Mouse (Mus musculus) heart, adult 18-20 months (tissue): ENCODE measurements around the gene Snapc5. TPM values are rescaled to one million over a fixed set of nuclear protein-coding genes. Genes with fewer than 3 reads are reported as not detected.

Experiments
- microRNA-seq, 2 experiments: library from miRNA; unstranded; fragments of <30 nt; microRNA quantifications; one replicate each; pipeline ENCODE4 v1.2.0; 2022
- total RNA-seq, 2 experiments: library from RNA; stranded (reverse); gene quantifications; 2 replicates each; pipeline ENCODE4 v1.2.3; 2021

Snapc5 gene
- total RNA-seq, 2 experiments from 2014 or later, result 20.2 to 23.9 TPM

Small RNA genes lying within 50 kb of the gene (microRNA-seq; reads per million reads assigned to microRNA genes)
- gene Gm24106, result 0 reads per million in 2 experiments

Other genes starting within 250 kb of the Snapc5 start
- 10 to 100 TPM in 1 of 2 experiments, 1 to 10 TPM in 1; 9.0 to 11.3 TPM for gene Smad6, start 157.2 kb upstream of the Snapc5 start, total RNA-seq
- gene Lctl, start 62.1 kb upstream of the Snapc5 start, total RNA-seq, result not detected
- under 1 TPM; 0.64 to 0.99 TPM for gene Zwilch, start 6.2 kb upstream of the Snapc5 start, total RNA-seq
- gene Rpl4, start 5.9 kb upstream of the Snapc5 start, total RNA-seq, result 100 to 1,000 TPM; 464 to 493 TPM
- 1 to 10 TPM; 3.0 to 3.5 TPM for gene Uchl4, start 55.9 kb downstream of the Snapc5 start, total RNA-seq
- gene Map2k1, start 74.4 kb downstream of the Snapc5 start, total RNA-seq, result 10 to 100 TPM; 50.1 to 51.8 TPM
- gene Tipin, start 102.3 kb downstream of the Snapc5 start, total RNA-seq, result 10 to 100 TPM in 1 of 2 experiments, 1 to 10 TPM in 1; 9.6 to 12.3 TPM
- 10 to 100 TPM; 25.0 to 30.6 TPM for gene Dis3l, start 162.0 kb downstream of the Snapc5 start, total RNA-seq
- gene Megf11, start 206.4 kb downstream of the Snapc5 start, total RNA-seq, result 1 to 10 TPM; 1.2 to 1.6 TPM